Mouse (Mus musculus): Measurements from ENCODE around the gene Ppp2r3a. TPM values are rescaled to one million over a fixed set of nuclear protein-coding genes. Genes with fewer than 3 reads are reported as not detected.

Gene Ppp2r3a
- total RNA-seq (2021), result 100 to 1,000 TPM; 167 to 176 TPM
- long read RNA-seq, experiment 1, full-length matches to known transcripts, result 65 of 100 reads
- long read RNA-seq, experiment 1, partial matches to known transcripts, result 18 of 100 reads
- long read RNA-seq, experiment 1, other reads (novel, unspliced or antisense), result 17 of 100 reads
- long read RNA-seq, experiment 2, full-length matches to known transcripts, result 36 of 64 reads
- long read RNA-seq, experiment 2, partial matches to known transcripts, result 12 of 64 reads
- long read RNA-seq, experiment 2, other reads (novel, unspliced or antisense), result 16 of 64 reads

- peak; percentile 99 for DNase-seq (ENCODE audit: low spot score)
Observed at GRCm38 (mm10) chr9:101251644-101252337, at the start of gene Ppp2r3a. Gene Ppp2r3a (minus strand): TSS chr9:101251795.

DNA sequence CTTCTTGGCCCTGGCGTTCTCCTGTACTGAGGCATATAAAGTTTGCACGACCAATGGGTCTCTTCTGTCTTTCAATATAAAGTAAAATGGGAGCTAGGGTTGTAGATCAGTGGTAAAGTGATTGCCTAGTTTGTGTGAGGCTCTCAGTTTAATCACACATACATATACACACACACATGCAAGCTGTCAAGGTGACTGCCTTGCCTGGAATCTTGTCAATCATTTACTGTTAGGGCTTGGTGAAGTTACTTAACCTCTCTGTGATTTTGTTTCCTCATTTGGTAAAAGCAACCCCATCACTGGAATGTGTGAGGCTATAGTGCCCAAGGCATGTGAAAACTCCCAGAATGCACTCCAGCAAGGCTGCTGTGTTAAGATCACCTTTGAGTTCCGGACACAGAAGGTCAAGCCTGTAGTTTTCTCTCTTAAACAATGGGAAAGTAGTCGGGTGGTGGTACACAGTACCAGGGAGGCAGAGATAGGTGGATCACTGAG, 48.9 kb upstream of the Ppp2r3a start:
- DNase-seq (ENCODE audit: low spot score), result no peak

DNA sequence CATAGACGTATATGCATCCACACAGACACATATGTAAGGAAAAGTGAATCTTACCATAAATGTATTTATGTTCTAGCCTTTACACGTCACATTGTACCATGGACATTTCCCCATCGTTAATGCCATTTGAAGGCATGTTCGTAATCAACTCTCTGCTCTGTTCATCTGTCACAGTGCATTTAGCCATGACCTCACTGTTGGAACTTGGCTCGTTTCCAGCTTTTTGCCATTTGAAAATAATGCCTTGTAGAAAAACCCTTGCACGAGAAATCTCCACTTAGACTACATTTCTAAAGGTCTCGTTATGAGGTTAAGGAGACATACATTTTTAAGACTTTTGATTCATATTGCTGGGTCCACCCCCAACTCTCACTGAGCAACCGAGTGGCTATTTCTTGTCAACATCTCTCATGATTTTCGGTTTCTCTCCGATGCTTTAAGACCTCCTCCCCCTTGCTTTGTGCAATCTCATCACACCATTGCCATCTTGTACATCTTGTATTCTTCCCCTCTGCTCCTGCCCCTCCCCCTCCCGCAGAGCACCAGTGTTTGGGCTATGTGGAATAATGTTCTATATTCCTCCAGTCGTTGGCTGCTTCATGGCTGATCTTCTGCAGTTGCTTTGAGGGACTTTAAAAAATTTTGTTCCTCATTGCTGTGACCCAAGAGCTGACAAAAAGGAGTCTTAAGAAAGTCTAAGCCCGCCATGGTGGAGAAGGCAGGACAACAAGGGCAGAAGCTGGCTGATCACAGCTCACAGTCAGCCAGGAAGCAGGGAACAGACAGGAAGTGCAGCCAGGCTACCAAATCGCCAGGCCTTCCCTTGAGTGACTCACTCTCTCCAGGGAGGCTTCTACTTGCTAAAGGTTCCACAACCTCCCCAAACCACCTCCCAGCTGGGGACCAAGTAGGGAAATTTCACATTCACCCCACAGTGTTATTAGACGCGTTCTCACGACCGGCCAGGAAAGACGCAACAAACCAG, 40.4 kb upstream of the Ppp2r3a start:
- peak; percentile 14 for DNase-seq (ENCODE audit: low spot score)

DNA sequence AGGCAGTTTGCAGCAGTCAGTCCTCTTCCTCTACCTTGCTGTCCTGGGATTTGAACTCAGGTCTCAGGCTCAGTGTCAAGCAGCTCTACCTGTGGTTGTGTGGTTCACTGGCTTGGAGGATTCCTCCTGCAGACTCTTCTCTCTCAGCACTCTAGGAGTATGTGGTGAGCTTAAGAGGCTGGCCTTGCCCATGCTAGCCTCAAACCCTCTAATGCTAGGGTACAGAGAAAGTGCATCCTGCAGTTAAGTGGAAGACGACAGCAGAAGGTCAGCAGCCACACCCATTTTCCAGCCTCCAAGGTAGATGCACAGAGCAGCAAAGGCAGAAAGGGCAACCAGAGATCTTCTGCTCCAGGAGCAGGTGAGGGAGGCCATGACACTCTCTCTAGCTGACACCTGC, 39.3 kb upstream of the Ppp2r3a start:
- no peak for DNase-seq (ENCODE audit: low spot score)

GRCm38 (mm10) chr9:101289750-101290149, 38.2 kb upstream of the Ppp2r3a start:
- no peak for DNase-seq (ENCODE audit: low spot score)

- no peak for DNase-seq (ENCODE audit: low spot score)
Observed at GRCm38 (mm10) chr9:101288901-101289647, 37.5 kb upstream of the Ppp2r3a start.

- DNase-seq (ENCODE audit: low spot score), result no peak
Observed at GRCm38 (mm10) chr9:101286766-101287165, 35.2 kb upstream of the Ppp2r3a start.

- no peak for DNase-seq (ENCODE audit: low spot score)
Observed at GRCm38 (mm10) chr9:101284049-101284448, 32.5 kb upstream of the Ppp2r3a start.

DNA sequence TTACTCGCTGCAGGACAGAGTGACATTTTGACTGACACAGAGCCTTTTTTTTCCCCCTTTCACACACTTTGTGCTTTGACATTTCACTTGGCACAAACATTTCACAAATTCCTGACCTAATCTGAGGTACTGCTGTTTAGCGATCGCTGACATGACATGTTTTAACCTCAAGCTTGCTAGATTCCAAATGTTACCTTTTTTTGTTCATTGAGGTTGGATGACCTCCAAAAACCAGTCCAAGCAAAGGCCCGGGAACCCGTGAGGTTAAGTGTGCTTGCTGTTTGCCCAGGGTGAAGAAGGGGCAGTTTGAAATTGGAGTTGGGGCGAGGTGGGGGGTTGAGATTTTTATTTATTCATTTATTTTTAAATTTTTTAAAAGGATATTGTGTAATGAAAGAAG, 31.1 kb upstream of the Ppp2r3a start:
- DNase-seq (ENCODE audit: low spot score), result no peak

- no peak for DNase-seq (ENCODE audit: low spot score)
Observed at GRCm38 (mm10) chr9:101281906-101282305, 30.3 kb upstream of the Ppp2r3a start.

- DNase-seq (ENCODE audit: low spot score), result no peak
Observed at GRCm38 (mm10) chr9:101281326-101281725, 29.7 kb upstream of the Ppp2r3a start.

DNA sequence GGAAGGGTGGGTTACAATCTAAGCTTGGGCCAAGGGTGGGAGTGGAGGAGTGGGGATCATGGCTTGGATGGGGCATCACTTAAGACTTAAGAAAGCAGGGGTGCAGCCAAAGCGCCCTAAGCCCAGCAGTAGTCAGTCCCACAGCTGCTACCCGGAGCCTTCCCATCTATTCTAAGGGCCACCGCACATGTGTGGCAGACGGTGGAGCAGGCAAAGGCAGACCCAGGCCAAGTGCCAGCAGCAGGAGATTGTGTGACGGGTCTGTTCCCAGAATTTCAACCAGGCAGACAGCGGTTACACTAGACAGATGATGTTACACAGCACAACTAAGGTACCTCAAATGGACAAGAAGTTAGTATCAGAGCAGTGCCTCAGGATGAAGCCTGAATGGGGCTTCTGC, 29.3 kb upstream of the Ppp2r3a start:
- no peak for DNase-seq (ENCODE audit: low spot score)

DNA sequence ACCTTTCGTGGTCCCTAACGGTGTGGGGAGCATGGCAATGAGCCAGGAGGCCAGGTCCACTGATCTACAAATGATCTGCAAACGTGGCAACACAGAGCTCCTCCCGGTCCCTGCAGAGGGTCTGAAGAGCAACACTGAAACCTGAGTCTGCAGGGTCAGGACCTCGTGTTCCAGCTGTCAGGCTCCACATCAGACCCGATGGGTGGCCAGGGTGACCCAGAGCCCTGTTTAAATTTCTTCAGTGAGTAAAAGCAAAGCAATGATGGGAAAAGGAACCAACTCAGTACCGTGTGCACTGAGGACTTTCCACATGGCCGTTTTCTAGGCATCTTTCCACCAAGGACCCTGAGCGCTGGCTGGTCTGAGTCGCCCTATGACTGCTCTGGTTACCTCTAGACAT, 28.6 kb upstream of the Ppp2r3a start:
- no peak for DNase-seq (ENCODE audit: low spot score)

DNA sequence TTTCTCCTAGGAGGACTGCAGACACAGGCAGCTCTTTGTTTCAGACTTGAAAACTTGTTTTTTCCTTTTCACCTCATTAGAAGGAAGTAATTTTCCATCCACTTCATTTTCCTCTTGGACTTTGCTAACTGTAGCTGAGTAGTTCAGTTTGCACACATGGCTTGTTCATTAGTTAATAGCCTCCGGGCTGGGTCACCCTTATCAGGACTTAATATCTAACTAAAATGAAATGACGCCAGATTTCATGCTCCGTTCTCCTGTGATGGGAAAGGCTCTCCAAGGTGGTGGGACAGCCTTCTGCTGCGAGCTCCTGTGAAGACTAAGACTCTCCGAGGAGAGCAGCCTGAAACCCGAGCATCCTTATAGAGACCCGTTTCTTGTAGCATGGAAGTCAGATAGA, 21.1 kb upstream of the Ppp2r3a start:
- no peak for DNase-seq (ENCODE audit: low spot score)

DNA sequence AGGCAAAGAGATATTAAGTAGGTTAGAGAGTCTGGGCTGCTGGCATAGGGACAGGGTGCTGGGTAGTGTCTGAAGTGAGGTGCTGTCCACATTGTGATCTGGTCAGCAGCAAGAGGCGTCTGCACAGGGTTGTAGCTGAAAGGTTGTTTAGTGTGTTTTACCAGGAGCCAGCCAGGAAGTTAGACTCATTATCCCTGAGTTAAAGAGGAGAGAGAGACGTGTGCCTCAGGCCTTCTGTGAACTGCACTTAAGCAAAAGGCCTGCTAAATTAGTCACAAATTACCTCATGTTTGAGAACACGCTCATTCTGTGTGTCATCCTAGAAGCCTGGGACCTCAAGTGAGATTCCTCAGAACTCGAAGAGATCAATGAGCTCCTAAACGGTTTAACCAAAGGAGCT, 18.4 kb upstream of the Ppp2r3a start:
- DNase-seq (ENCODE audit: low spot score), result no peak

GRCm38 (mm10) chr9:101266043-101266442, 14.4 kb upstream of the Ppp2r3a start:
- no peak for DNase-seq (ENCODE audit: low spot score)

DNA sequence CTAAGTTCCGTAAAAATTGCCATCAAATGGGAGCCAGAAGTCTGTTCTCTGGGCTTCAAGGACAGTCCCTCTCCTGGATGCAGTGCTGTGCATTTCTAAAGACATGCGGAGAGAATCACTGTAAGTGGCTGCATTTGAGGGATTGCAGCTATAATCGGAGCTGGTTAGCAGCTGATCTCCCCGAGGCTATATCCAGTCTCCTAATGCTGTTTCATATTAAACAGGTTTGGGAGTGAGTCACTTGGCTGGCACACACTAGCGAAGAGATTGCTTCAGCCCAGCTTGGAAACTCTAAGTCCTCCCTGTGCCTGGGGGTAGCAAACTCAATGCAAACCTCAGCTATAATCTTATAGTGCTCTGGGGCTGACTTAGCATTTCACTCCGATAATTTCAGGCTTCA, 14.0 kb upstream of the Ppp2r3a start:
- no peak for DNase-seq (ENCODE audit: low spot score)

DNA sequence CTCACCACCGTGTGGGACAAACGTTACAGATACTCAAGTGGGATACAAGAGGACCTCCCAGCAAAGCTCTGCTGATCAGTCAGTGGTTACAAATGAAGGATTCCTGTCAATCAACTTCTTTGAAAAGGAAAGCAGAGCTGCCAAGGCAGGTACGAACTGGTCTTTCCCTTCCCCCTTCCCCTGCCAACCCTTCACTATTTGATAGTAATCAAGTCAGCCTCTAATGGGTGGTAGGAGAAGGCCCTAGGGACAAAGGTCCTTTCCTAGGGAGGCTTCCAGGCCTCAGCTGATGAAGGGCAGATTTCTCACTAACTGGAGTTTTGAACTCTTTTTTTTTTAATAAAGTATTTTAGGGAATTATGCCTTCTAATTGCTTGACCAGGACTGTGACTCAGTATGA, 11.2 kb upstream of the Ppp2r3a start:
- DNase-seq (ENCODE audit: low spot score), result no peak

GRCm38 (mm10) chr9:101261989-101262571, 10.5 kb upstream of the Ppp2r3a start:
- DNase-seq (ENCODE audit: low spot score), result peak; percentile 94

- no peak for DNase-seq (ENCODE audit: low spot score)
Observed at GRCm38 (mm10) chr9:101261443-101261842, 9.8 kb upstream of the Ppp2r3a start.

GRCm38 (mm10) chr9:101253136-101253535, 1.5 kb upstream of the Ppp2r3a start:
- DNase-seq (ENCODE audit: low spot score), result no peak
